Mouse (Mus musculus) urinary bladder, postnatal 25 days (tissue): ENCODE data around the gene Fam107b.
"Not testable (repeated sequence)": the region's sequence is repeated elsewhere in the genome, so short reads cannot be mapped to it uniquely, and the experiment has no call there.

Experiments used
- DNase-seq: peaks from one replicate; pipeline ENCODE4 v3.0.0; 2022; ENCODE audit warnings: low spot score

Gene Fam107b

GRCm38 (mm10) chr2:3712369-3713042 lies 142.2 kb downstream of the Fam107b start:
- DNase-seq, result peak; percentile 41

GRCm38 (mm10) chr2:3713212-3713681 lies 143.0 kb downstream of the Fam107b start:
- DNase-seq, result peak; percentile 98

GRCm38 (mm10) chr2:3713682-3714361 lies 143.5 kb downstream of the Fam107b start:
- peak; percentile 25 for DNase-seq

- DNase-seq, result no peak
Measured at GRCm38 (mm10) chr2:3714511-3714910, 144.2 kb downstream of the Fam107b start.

GRCm38 (mm10) chr2:3715424-3715823 lies 145.1 kb downstream of the Fam107b start:
- DNase-seq, result no peak

GRCm38 (mm10) chr2:3717268-3717667 lies 147.0 kb downstream of the Fam107b start:
- no peak for DNase-seq

- no peak for DNase-seq
Measured at GRCm38 (mm10) chr2:3717847-3718246, 147.6 kb downstream of the Fam107b start.

- not testable (repeated sequence) for DNase-seq
Measured at GRCm38 (mm10) chr2:3719436-3720121, 149.3 kb downstream of the Fam107b start.

GRCm38 (mm10) chr2:3721107-3721506 lies 150.8 kb downstream of the Fam107b start:
- no peak for DNase-seq

- DNase-seq, result no peak
Measured at GRCm38 (mm10) chr2:3721974-3722373, 151.7 kb downstream of the Fam107b start.

GRCm38 (mm10) chr2:3723391-3724106 lies 153.3 kb downstream of the Fam107b start:
- no peak for DNase-seq

GRCm38 (mm10) chr2:3726501-3727078 lies 156.3 kb downstream of the Fam107b start:
- DNase-seq, result no peak

GRCm38 (mm10) chr2:3727225-3727930 lies 157.1 kb downstream of the Fam107b start:
- DNase-seq, result no peak

GRCm38 (mm10) chr2:3728090-3728489 lies 157.8 kb downstream of the Fam107b start:
- no peak for DNase-seq

- no peak for DNase-seq
Measured at GRCm38 (mm10) chr2:3729586-3729985, 159.3 kb downstream of the Fam107b start.

- no peak for DNase-seq
Measured at GRCm38 (mm10) chr2:3730744-3731143, 160.5 kb downstream of the Fam107b start.

- no peak for DNase-seq
Measured at GRCm38 (mm10) chr2:3731316-3732015, 161.2 kb downstream of the Fam107b start.

GRCm38 (mm10) chr2:3737917-3738694 lies 167.8 kb downstream of the Fam107b start:
- no peak for DNase-seq

- DNase-seq, result no peak
Measured at GRCm38 (mm10) chr2:3738734-3739133, 168.4 kb downstream of the Fam107b start.
